Mouse (Mus musculus): ENCODE data around the gene Yme1l1. TPM values are rescaled to one million over a fixed set of nuclear protein-coding genes. Genes with fewer than 3 reads are reported as not detected.

Yme1l1 gene
- polyA plus RNA-seq, 1 experiment from 2014 or later = 53.1 TPM

Other genes starting within 250 kb of the Yme1l1 start
- gene Abi1, start 116.1 kb upstream of the Yme1l1 start, polyA plus RNA-seq (2018) = 113 to 184 TPM (median 141 TPM) in 3 replicates
- gene Acbd5, start 88.2 kb upstream of the Yme1l1 start, polyA plus RNA-seq (2018) = 36.8 to 57.0 TPM (median 42.8 TPM) in 3 replicates
- gene Mastl, start 345 bp upstream of the Yme1l1 start, polyA plus RNA-seq (2018) = 0.39 to 2.7 TPM (median 2.0 TPM) in 3 replicates
- gene 4931423N10Rik, start 51.1 kb downstream of the Yme1l1 start, polyA plus RNA-seq (2018) = not detected in 3 replicates
- gene Nxph2, start 164.9 kb downstream of the Yme1l1 start, polyA plus RNA-seq (2018) = not detected in 3 replicates